Mouse (Mus musculus): ENCODE results near the gene Zbtb16.

DNA sequence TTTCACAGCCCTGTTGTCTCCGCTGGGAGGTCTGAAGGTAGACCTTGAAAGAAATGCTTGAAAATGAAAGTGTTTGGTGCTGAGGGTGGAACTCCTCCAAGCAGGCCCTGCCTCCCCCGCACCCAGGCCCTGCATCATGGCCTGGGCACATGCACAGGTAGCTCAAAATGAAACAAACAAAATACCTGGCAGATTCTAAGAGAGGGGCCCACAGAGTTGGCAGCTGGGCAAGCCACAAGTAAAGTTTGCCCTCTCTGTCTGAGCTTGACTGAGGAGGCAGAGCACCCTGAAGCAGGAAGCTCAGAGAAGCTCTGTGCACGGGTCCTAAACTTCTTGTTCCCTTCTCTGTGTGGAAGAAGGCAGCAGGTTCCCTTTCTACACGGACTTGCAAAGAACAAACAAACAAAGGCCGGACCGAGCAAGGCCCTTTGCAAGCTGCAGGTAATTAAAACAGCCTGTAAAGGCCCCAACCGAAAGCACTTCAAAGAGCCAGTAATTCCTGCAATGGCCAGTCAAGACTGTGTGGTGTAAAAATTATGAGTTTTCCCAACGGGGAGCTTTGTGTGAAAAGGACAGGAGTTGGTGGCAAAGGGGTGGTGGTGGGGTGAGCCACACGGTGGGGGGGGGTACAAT lies 80.5 kb downstream of the Zbtb16 start:
- no peak for TF ChIP-seq GATA1 (IDR thresholded peaks at IDR 0.05; ENCODE audit: low read length)
- no peak for TF ChIP-seq TAL1 (IDR thresholded peaks at IDR 0.05; ENCODE audit: low read length)
